22 mouse cellular contexts compared by ENCODE assay signal in the genomic region with DNA sequence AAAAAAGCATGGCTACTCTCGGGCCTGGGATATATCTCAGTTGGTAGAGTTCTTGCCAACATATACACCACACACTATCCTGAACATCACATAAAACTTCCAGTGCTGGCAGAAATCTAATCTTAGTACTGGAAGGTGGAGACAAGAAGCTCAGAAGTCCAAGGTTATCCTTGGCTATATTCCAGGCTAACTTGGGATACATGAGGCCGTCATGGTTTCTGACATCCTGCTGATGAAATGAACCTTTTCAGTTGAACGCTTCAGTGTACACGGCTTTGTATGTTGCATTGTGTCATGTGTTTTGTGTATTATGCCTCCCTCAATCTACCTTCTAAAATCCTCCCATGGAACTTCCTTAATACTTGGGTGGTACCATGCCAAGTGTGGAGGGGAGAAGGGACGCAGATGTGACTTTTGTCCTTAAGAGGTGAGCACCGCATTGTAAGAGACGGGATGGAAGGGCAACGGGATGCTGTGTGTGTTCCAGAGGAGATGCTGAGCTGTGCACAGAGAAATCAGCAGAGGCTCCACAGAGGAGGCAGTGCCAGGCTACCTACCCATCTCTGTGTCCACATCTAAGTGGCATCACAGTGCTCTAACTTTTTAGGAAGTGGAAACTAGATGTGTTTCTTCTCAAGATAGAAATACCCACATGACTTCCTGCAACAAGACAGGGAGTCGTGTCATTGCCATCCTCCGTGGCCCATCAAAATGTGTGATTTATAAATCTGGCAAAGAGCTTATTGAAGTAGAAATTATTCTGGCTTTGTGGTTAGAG. TPM values are rescaled to one million over a fixed set of nuclear protein-coding genes. Genes with fewer than 3 reads are reported as not detected.
DNase-seq lines count a peak whose midpoint lies in the region; ATAC-seq and TF ChIP-seq lines count a peak whose summit lies in the region.
"Had no signal": no experiment of that assay in that cellular context is flagged by ENCODE, and none has a peak within 500 bp of the region (broad histone marks: within the 10 kb centered on the region; RNA-seq: fewer than 3 reads in every experiment).

No protein-coding gene starts in this region.

- H3K9me3 ChIP-seq in intestine, embryonic 16.5 days (ENCODE audit: control insufficient read depth, low read length), result no peaks in the 10 kb centered on the region
- H3K9me3 ChIP-seq: forebrain, embryonic 10.5 days; heart, embryonic 10.5 days; hindbrain, embryonic 13.5 days; limb, embryonic 10.5 days; midbrain, embryonic 15.5 days had no signal

- H3K36me3 ChIP-seq in kidney, adult 2 months (ENCODE audit: control insufficient read depth, insufficient read depth, low read length), result no peaks in the 10 kb centered on the region
- H3K36me3 ChIP-seq in intestine, embryonic 16.5 days (ENCODE audit: control insufficient read depth, insufficient read depth, low read length), result no peaks in the 10 kb centered on the region
- H3K36me3 ChIP-seq: forebrain, embryonic 10.5 days; heart, embryonic 10.5 days; hindbrain, embryonic 13.5 days; limb, embryonic 10.5 days; midbrain, embryonic 15.5 days had no signal

- H3K4me1 ChIP-seq in kidney, adult 2 months (ENCODE audit: control insufficient read depth, insufficient read depth, low read length), result peaks cover 12% of the 10 kb centered on the region; the same call in 1 of the 2 replicates
- 0 out of 2 replicates have a peak, but pooled peaks cover 3% of the 10 kb centered on the region for H3K4me1 ChIP-seq in intestine, embryonic 16.5 days (ENCODE audit: control insufficient read depth, insufficient read depth, low read length)
- H3K4me1 ChIP-seq: forebrain, embryonic 10.5 days; hindbrain, embryonic 13.5 days; limb, embryonic 10.5 days had no signal

- no peaks in the 10 kb centered on the region for H3K27me3 ChIP-seq in kidney, adult 2 months (replicated peaks; ENCODE audit: control insufficient read depth, insufficient read depth, low read length)
- no peaks in the 10 kb centered on the region for H3K27me3 ChIP-seq in intestine, embryonic 16.5 days (replicated peaks; ENCODE audit: control insufficient read depth, insufficient read depth, low read length)
- H3K27me3 ChIP-seq: hindbrain, embryonic 13.5 days; midbrain, embryonic 15.5 days had no signal

- ATAC-seq in common myeloid progenitor, adult 5-6 weeks (replicated peaks; ENCODE audit: low read depth, poor library complexity, severe bottlenecking), result peak; percentile 65
- ATAC-seq in intestine, embryonic 16.5 days, result 0 out of 2 replicates have a peak, but pooled peaks have one; percentile 11
- ATAC-seq: forebrain, postnatal 0 days; midbrain, embryonic 15.5 days had no signal

- DNase-seq in heart, adult 11 months, result peak; percentile 66
- DNase-seq in heart, postnatal 14 days, result no peak
- peak; percentile 56 for DNase-seq in kidney, adult 2 months
- DNase-seq in kidney, postnatal 14 days, result no peak
- no peak for DNase-seq in gastrocnemius, adult 18-20 months (ENCODE audit: low spot score)
- DNase-seq in left cerebral cortex, postnatal 10 days (ENCODE audit: extremely low spot score in 1 of 2, low spot score in 2 of 2), result no peak
- DNase-seq: adrenal gland, postnatal 10 days; cerebellum, adult 2 months; cerebellum, postnatal 36 days; forebrain, postnatal 0 days; gastrocnemius, postnatal 25 days; kidney, postnatal 10 days; liver; lung, embryonic 14.5 days; thymus, postnatal 14 days had no signal

- TF ChIP-seq CTCF in kidney, adult 2 months (conservative IDR thresholded peaks at IDR 0.05; ENCODE audit: insufficient read depth, insufficient read length, low read depth, low read length), result no peak

- 50% methylated on average over 10 of the region's 10 CpGs for WGBS in kidney, adult 2 months
- WGBS in intestine, embryonic 16.5 days, result 74% methylated on average over 10 of the region's 10 CpGs

- intact Hi-C loops in heart, postnatal 14 days (cut with DNase I), result no loop called here
- intact Hi-C loops in left cerebral cortex, postnatal 10 days (cut with DNase I), result no loop called here

- H3K9ac ChIP-seq in intestine, embryonic 16.5 days (ENCODE audit: low read depth, low read length), result peak overlapping the region; percentile 60
- H3K9ac ChIP-seq: forebrain, postnatal 0 days; hindbrain, embryonic 13.5 days; lung, embryonic 14.5 days; midbrain, embryonic 15.5 days had no signal

- H3K4me3 ChIP-seq in kidney, adult 2 months (ENCODE audit: insufficient read depth, low read depth, low read length), result peak overlapping the region; percentile 52
- H3K4me3 ChIP-seq in intestine, embryonic 16.5 days (ENCODE audit: low read length), result peak overlapping the region; percentile 45
- H3K4me3 ChIP-seq: forebrain, embryonic 10.5 days; heart, embryonic 10.5 days; hindbrain, embryonic 13.5 days; limb, embryonic 10.5 days; midbrain, embryonic 15.5 days had no signal

- no peak overlapping the region for H3K27ac ChIP-seq in kidney, adult 2 months (ENCODE audit: insufficient read depth, low read depth, low read length)
- H3K27ac ChIP-seq in intestine, embryonic 16.5 days (ENCODE audit: low read length), result peak overlapping the region; percentile 73
- H3K27ac ChIP-seq: forebrain, embryonic 10.5 days; heart, embryonic 10.5 days; hindbrain, embryonic 13.5 days; limb, embryonic 10.5 days; midbrain, embryonic 15.5 days had no signal

- peak overlapping the region; percentile 47 for H3K4me2 ChIP-seq in intestine, embryonic 16.5 days (ENCODE audit: low read depth, low read length)
- H3K4me2 ChIP-seq: hindbrain, embryonic 13.5 days; midbrain, embryonic 15.5 days had no signal

- no peak for TF ChIP-seq POLR2A in kidney, adult 2 months (IDR thresholded peaks at IDR 0.05; ENCODE audit: low read depth, low read length)

RNA-seq across cellular contexts. Expression of a gene that starts 31.4 kb away (rescaled TPM):
- 10 to 100 TPM; 16.3 to 17.7 TPM for total RNA-seq in heart, postnatal 14 days (2021)
- polyA plus RNA-seq in kidney, adult 2 months (2012; rRNA removed), result 7.2 and 8.2 TPM in 2 replicates
- 14.4 and 19.3 TPM in 2 replicates for total RNA-seq in common myeloid progenitor, adult 5-6 weeks (2017)
- polyA plus RNA-seq in intestine, embryonic 16.5 days (2015; fragmentation: Nextera tagmentation; extraction: Ambion mirVana), result 4.4 and 4.9 TPM in 2 replicates
- total RNA-seq in gastrocnemius, adult 18-20 months (2021), result 10 to 100 TPM; 39.7 to 40.3 TPM
- 1 to 10 TPM; 7.0 to 8.3 TPM for total RNA-seq in left cerebral cortex, postnatal 10 days (2021)

RNA-seq across cellular contexts. Expression of a gene that starts 51.3 kb away (rescaled TPM):
- total RNA-seq in heart, postnatal 14 days (2021), result 10 to 100 TPM; 91.9 to 92.5 TPM
- polyA plus RNA-seq in kidney, adult 2 months (2012; rRNA removed), result 21.1 and 25.2 TPM in 2 replicates
- total RNA-seq in common myeloid progenitor, adult 5-6 weeks (2017), result 2.6 and 3.1 TPM in 2 replicates
- 25.9 and 31.2 TPM in 2 replicates for polyA plus RNA-seq in intestine, embryonic 16.5 days (2015; fragmentation: Nextera tagmentation; extraction: Ambion mirVana)
- 100 to 1,000 TPM; 109 to 117 TPM for total RNA-seq in gastrocnemius, adult 18-20 months (2021)
- total RNA-seq in left cerebral cortex, postnatal 10 days (2021), result 1 to 10 TPM; 2.3 to 2.7 TPM

RNA-seq across cellular contexts. Expression of a gene that starts 58.4 kb away (rescaled TPM):
- 10 to 100 TPM in 1 of 2 experiments, 1 to 10 TPM in 1; 9.0 to 10.3 TPM for total RNA-seq in heart, postnatal 14 days (2021)
- polyA plus RNA-seq in kidney, adult 2 months (2012; rRNA removed), result 89.5 and 98.4 TPM in 2 replicates
- total RNA-seq in common myeloid progenitor, adult 5-6 weeks (2017), result 13.1 TPM in 2 replicates
- 52.4 and 60.0 TPM in 2 replicates for polyA plus RNA-seq in intestine, embryonic 16.5 days (2015; fragmentation: Nextera tagmentation; extraction: Ambion mirVana)
- total RNA-seq in gastrocnemius, adult 18-20 months (2021), result 10 to 100 TPM in 1 of 2 experiments, 1 to 10 TPM in 1; 8.9 to 10.1 TPM
- 100 to 1,000 TPM; 135 to 139 TPM for total RNA-seq in left cerebral cortex, postnatal 10 days (2021)

Comparison
In these comparisons a context has a peak if more than half of its experiments do, and no peak if none do; other contexts are left out.
1. DNase-seq: peak in heart, adult 11 months (single experiment) and kidney, adult 2 months (single experiment); none in heart, postnatal 14 days (0 of 2), kidney, postnatal 14 days (single experiment), gastrocnemius, adult 18-20 months (single experiment) and left cerebral cortex, postnatal 10 days (0 of 2).
2. RNA of a gene that starts 51.3 kb away (total RNA-seq): 109 to 117 TPM in gastrocnemius, adult 18-20 months and 91.9 to 92.5 TPM in heart, postnatal 14 days; 2.6 to 3.1 TPM in common myeloid progenitor, adult 5-6 weeks and 2.3 to 2.7 TPM in left cerebral cortex, postnatal 10 days; every median in the first group is over 10 times any median in the second.